ENCODE assay signal across 20 mouse cellular contexts in genomic region chr9:117814661-117815060, GRCm38 (mm10).
DNase-seq lines count a peak whose midpoint lies in the region; ATAC-seq lines count a peak whose summit lies in the region.
"Had no signal": no experiment of that assay in that cellular context is flagged by ENCODE, and none has a peak within 500 bp of the region (broad histone marks: within the 10 kb centered on the region; RNA-seq: fewer than 3 reads in every experiment).

No protein-coding gene starts in this region.

- H3K27ac ChIP-seq in midbrain, embryonic 11.5 days (ENCODE audit: low read depth, low read length): no peak overlapping the region
- H3K27ac ChIP-seq in midbrain, embryonic 16.5 days (ENCODE audit: low read length): no peak overlapping the region
- H3K27ac ChIP-seq in embryonic facial prominence, embryonic 11.5 days (replicated peaks; ENCODE audit: low read depth, low read length): no peak overlapping the region
- H3K27ac ChIP-seq in hindbrain, embryonic 13.5 days: no peak overlapping the region
- H3K27ac ChIP-seq: embryonic facial prominence, embryonic 15.5 days; liver, embryonic 12.5 days had no signal

- no peak overlapping the region for H3K9ac ChIP-seq in midbrain, embryonic 11.5 days (ENCODE audit: low read length)
- H3K9ac ChIP-seq in midbrain, embryonic 16.5 days (ENCODE audit: low read depth, low read length): no peak overlapping the region
- no peak overlapping the region for H3K9ac ChIP-seq in embryonic facial prominence, embryonic 11.5 days (replicated peaks; ENCODE audit: low read length)
- peak overlapping the region; percentile 51 for H3K9ac ChIP-seq in hindbrain, embryonic 13.5 days
- H3K9ac ChIP-seq: embryonic facial prominence, embryonic 15.5 days; heart, embryonic 12.5 days; liver, embryonic 12.5 days had no signal

- no peaks in the 10 kb centered on the region for H3K27me3 ChIP-seq in midbrain, embryonic 11.5 days (ENCODE audit: control insufficient read depth, insufficient read depth, low read length)
- H3K27me3 ChIP-seq in midbrain, embryonic 16.5 days (ENCODE audit: control insufficient read depth, insufficient read depth, low read depth, low read length): no peaks in the 10 kb centered on the region
- H3K27me3 ChIP-seq in embryonic facial prominence, embryonic 11.5 days (ENCODE audit: control insufficient read depth, insufficient read depth, low read length): no peaks in the 10 kb centered on the region
- no peaks in the 10 kb centered on the region for H3K27me3 ChIP-seq in hindbrain, embryonic 13.5 days
- H3K27me3 ChIP-seq: embryonic facial prominence, embryonic 15.5 days; heart, embryonic 12.5 days; liver, embryonic 12.5 days had no signal

- 31% methylated on average over 4 of the region's 4 CpGs for WGBS in midbrain, embryonic 11.5 days
- 21% methylated on average over 4 of the region's 4 CpGs for WGBS in midbrain, embryonic 16.5 days
- 49% methylated on average over 4 of the region's 4 CpGs for WGBS in embryonic facial prominence, embryonic 11.5 days
- WGBS in hindbrain, embryonic 13.5 days: 29% methylated on average over 4 of the region's 4 CpGs

- no peaks in the 10 kb centered on the region for H3K36me3 ChIP-seq in midbrain, embryonic 11.5 days (ENCODE audit: control insufficient read depth, insufficient read depth, low read length)
- H3K36me3 ChIP-seq in midbrain, embryonic 16.5 days (ENCODE audit: control insufficient read depth, insufficient read depth, low read length): no peaks in the 10 kb centered on the region
- H3K36me3 ChIP-seq in embryonic facial prominence, embryonic 11.5 days (replicated peaks; ENCODE audit: control insufficient read depth, insufficient read depth, low read depth, low read length): no peaks in the 10 kb centered on the region
- H3K36me3 ChIP-seq in hindbrain, embryonic 13.5 days: no peaks in the 10 kb centered on the region
- H3K36me3 ChIP-seq: embryonic facial prominence, embryonic 15.5 days; heart, embryonic 12.5 days; liver, embryonic 12.5 days had no signal

- no peaks in the 10 kb centered on the region for H3K9me3 ChIP-seq in midbrain, embryonic 11.5 days (ENCODE audit: control insufficient read depth, low read length)
- no peaks in the 10 kb centered on the region for H3K9me3 ChIP-seq in midbrain, embryonic 16.5 days (replicated peaks; ENCODE audit: control insufficient read depth, low read length, poor library complexity, severe bottlenecking)
- no peaks in the 10 kb centered on the region for H3K9me3 ChIP-seq in embryonic facial prominence, embryonic 11.5 days (replicated peaks; ENCODE audit: control insufficient read depth, low read length)
- H3K9me3 ChIP-seq in hindbrain, embryonic 13.5 days: no peaks in the 10 kb centered on the region
- H3K9me3 ChIP-seq: embryonic facial prominence, embryonic 15.5 days; heart, embryonic 12.5 days; liver, embryonic 12.5 days had no signal

- DNase-seq in midbrain, embryonic 11.5 days (ENCODE audit: low spot score, missing footprints): no peak
- DNase-seq in embryonic facial prominence, embryonic 11.5 days (ENCODE audit: low spot score): no peak
- DNase-seq in retina, postnatal 1 day: peak; percentile 30
- no peak for DNase-seq in cerebellum, adult 9-11 months
- no peak for DNase-seq in c-Kit-positive CD71-positive TER-119-positive erythroid progenitor cells, embryonic 14.5 days (ENCODE audit: low spot score)
- DNase-seq: adrenal gland, adult 8-10 months; cerebellum, postnatal 25 days; gastrocnemius, postnatal 25 days; heart, postnatal 36 days; kidney, adult 18-20 months; kidney, postnatal 4 days; layer of hippocampus, postnatal 36 days; thymus, postnatal 36 days had no signal

- no peak overlapping the region for H3K4me3 ChIP-seq in midbrain, embryonic 11.5 days (ENCODE audit: low read depth, low read length)
- no peak overlapping the region for H3K4me3 ChIP-seq in midbrain, embryonic 16.5 days (ENCODE audit: low read depth, low read length)
- H3K4me3 ChIP-seq in embryonic facial prominence, embryonic 11.5 days (ENCODE audit: low read depth, low read length): no peak overlapping the region
- H3K4me3 ChIP-seq in hindbrain, embryonic 13.5 days: no peak overlapping the region
- H3K4me3 ChIP-seq: embryonic facial prominence, embryonic 15.5 days; heart, embryonic 12.5 days; liver, embryonic 12.5 days had no signal

- no peak overlapping the region for H3K4me2 ChIP-seq in midbrain, embryonic 11.5 days
- no peak overlapping the region for H3K4me2 ChIP-seq in midbrain, embryonic 16.5 days (ENCODE audit: low read length)
- H3K4me2 ChIP-seq in embryonic facial prominence, embryonic 11.5 days (ENCODE audit: low read depth, low read length): no peak overlapping the region
- H3K4me2 ChIP-seq in hindbrain, embryonic 13.5 days: no peak overlapping the region
- H3K4me2 ChIP-seq: embryonic facial prominence, embryonic 15.5 days; heart, embryonic 12.5 days; liver, embryonic 12.5 days had no signal

- ATAC-seq in midbrain, embryonic 11.5 days (ENCODE audit: low FRiP score): peak; percentile 67
- ATAC-seq in midbrain, embryonic 16.5 days: no peak; the same call in 1 of the 2 replicates
- 0 out of 2 replicates have a peak, but pooled peaks have one; percentile 29 for ATAC-seq in embryonic facial prominence, embryonic 11.5 days (replicated peaks; ENCODE audit: insufficient number of reproducible peaks, low FRiP score, low TSS enrichment, low read depth)
- no peak for ATAC-seq in hindbrain, embryonic 13.5 days (ENCODE audit: low FRiP score)
- ATAC-seq: CD4-positive, CD25-positive, alpha-beta regulatory T cell, adult 4 months; liver, embryonic 12.5 days; lung, postnatal 0 days had no signal

- peaks cover 6% of the 10 kb centered on the region for H3K4me1 ChIP-seq in midbrain, embryonic 11.5 days (ENCODE audit: control insufficient read depth, insufficient read depth, low read length)
- peaks cover 6% of the 10 kb centered on the region; the same call in 1 of the 2 replicates for H3K4me1 ChIP-seq in midbrain, embryonic 16.5 days (ENCODE audit: control insufficient read depth, insufficient read depth, low read length)
- no peaks in the 10 kb centered on the region for H3K4me1 ChIP-seq in embryonic facial prominence, embryonic 11.5 days (ENCODE audit: control insufficient read depth, insufficient read depth, low read length)
- H3K4me1 ChIP-seq in hindbrain, embryonic 13.5 days (replicated peaks): peaks cover 22% of the 10 kb centered on the region
- H3K4me1 ChIP-seq: embryonic facial prominence, embryonic 15.5 days; heart, embryonic 12.5 days; liver, embryonic 12.5 days had no signal

Comparison
In these comparisons a context has a peak if more than half of its experiments do, and no peak if none do; other contexts are left out.
1. ATAC-seq: peak in midbrain, embryonic 11.5 days (single experiment) and embryonic facial prominence, embryonic 11.5 days (single experiment); none in midbrain, embryonic 16.5 days (single experiment) and hindbrain, embryonic 13.5 days (single experiment).